Mouse (Mus musculus): ENCODE results near the gene Mark3. TPM values are rescaled to one million over a fixed set of nuclear protein-coding genes. Genes with fewer than 3 reads are reported as not detected.

Mark3 gene
- total RNA-seq, 2 experiments from 2014 or later = 48.2 to 60.7 TPM

DNA sequence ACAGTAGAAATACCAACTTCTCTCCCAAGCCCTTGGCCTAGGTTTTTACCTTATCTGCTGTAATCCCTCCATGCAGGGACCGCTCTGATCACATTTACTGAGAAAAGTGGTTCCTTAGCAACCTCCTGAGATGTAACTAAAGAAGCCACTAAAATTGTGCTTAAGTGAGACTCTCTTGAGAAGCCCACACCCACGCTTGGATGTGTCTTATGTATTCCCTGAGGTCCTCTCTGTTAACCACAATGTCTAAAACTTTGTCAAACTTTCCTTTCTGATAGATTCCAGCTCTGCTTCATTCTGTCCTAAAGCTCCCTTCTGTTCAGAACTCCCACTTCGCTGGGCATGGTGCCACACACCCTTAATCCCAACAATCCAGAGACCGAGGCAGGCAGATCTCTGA, 125.2 kb downstream of the Mark3 start:
- no peak for TF ChIP-seq CTCF (IDR thresholded peaks at IDR 0.05)

GRCm38 (mm10) chr12:111700920-111701458, 126.7 kb downstream of the Mark3 start:
- TF ChIP-seq CTCF (IDR thresholded peaks at IDR 0.05) = no peak
- intact Hi-C loops (cut with DNase I) = no loop called here
- DNase-seq = no peak
- H3K4me3 ChIP-seq = no peak overlapping the region
- H3K27ac ChIP-seq = peak overlapping the region; percentile 28

More for the DNA sequence above, 125.2 kb downstream of the Mark3 start:
- intact Hi-C loops (cut with DNase I) = loop anchor here (5.0 kb wide), 1 partner anchor 33 kb away; no protein-coding TSS in a partner anchor
- no peak overlapping the region for H3K4me3 ChIP-seq
- peak overlapping the region; percentile 6; the same call in 1 of the 2 replicates for H3K27ac ChIP-seq
- no peak for DNase-seq

DNA sequence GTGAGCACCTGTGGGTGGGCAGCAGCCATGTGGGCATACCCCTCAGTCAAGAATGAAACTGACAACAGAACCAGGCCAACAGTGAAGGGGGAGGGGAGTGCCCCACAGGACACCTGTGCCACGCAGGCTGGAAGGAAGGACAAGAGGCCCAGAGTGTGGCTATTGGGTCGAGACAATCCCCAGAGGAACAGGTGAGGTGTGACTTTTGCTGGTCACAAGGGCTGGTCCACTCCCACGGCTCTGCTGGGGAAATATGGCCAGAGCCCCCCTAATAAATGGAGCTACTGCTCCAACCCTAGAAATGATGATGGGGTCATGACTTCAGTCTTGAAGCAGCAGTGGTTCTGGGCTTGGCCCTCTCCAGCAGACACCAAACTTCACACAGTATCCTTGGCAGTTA, 129.0 kb downstream of the Mark3 start:
- Histone ChIP-seq H3K27ac (peak overlapping the region; percentile 93), H3K4me3 (no peak overlapping the region)
- DNase-seq = no peak
- intact Hi-C loops (cut with DNase I) = no loop called here
- no peak for TF ChIP-seq CTCF (IDR thresholded peaks at IDR 0.05)

DNA sequence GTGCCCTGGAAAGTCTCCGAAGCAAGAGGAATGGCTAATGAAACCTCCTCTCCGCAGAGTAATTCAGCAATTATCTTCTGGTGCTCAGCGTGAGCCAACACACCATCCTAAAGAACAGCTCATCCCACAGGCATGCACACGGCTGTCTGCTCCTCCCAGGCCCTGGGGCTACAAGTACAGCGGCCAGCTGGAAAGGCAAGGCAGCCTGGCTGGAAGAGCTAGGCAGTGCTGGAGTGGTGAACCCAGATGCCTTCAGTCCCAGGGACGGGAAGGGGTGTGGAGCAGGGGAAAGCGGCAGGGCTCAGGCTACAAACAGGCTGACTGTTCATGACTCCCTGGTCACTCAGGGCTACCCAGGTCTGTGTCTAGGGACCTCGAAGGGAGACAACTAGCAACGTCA, 130.3 kb downstream of the Mark3 start:
- intact Hi-C loops (cut with DNase I) = no loop called here
- Histone ChIP-seq H3K4me3 (peak overlapping the region; percentile 31), H3K27ac (peak overlapping the region; percentile 93)
- peak; percentile 88 for DNase-seq
- no peak for TF ChIP-seq CTCF (IDR thresholded peaks at IDR 0.05)

DNA sequence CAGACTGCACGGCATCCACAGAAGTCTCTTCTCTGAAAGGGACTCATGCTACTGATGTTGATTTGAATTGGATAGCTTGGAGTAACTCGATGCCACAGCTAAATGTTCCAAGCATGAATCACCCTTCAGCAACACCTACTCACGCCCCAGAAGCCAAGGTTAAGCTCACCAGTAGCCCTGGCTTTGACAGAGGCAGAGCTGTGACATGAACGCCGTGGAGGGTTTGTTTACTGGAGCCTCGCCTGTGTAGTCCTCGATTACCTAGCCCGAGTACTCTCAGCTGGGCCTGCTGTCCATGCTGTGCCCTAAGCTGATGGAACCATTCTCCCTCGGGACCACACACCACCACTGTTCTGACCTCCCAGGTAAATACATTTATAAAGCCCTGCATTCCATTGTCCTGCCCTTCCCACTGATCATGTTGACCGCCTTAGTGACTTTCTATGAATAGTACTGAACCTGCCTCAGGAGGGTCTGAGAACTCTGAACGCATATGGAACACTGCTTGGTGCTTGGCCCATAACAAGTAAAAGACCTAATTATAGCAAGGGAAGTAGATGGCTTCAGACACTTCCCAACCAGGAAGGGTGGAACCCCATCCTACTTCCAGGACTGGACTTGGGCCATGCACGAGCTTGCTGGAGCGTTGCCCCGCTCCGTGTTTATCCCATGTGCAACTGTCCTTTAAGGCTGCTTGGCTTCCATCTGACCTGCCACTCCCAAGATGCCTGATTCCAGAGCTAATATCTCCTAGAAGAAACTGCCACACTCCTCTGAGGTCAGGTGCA, 131.1 kb downstream of the Mark3 start:
- peak overlapping the region; percentile 31; the same call in 1 of the 2 replicates for H3K4me3 ChIP-seq
- no peak for TF ChIP-seq CTCF (IDR thresholded peaks at IDR 0.05)
- peak; percentile 89 for DNase-seq
- peak overlapping the region; percentile 93 for H3K27ac ChIP-seq
- intact Hi-C loops (cut with DNase I) = no loop called here

Other genes with a start within 250 kb of the Mark3 start
- gene Cdc42bpb, start 196.8 kb upstream of the Mark3 start, total RNA-seq (2021) = 10 to 100 TPM; 16.3 to 24.3 TPM
- not detected for gene Lbhd2, start 167.7 kb upstream of the Mark3 start, total RNA-seq (2021)
- 1 to 10 TPM in 1 of 2 experiments, under 1 TPM in 1; 0.56 to 1.5 TPM for gene Exoc3l4, start 157.5 kb upstream of the Mark3 start, total RNA-seq (2021)
- 10 to 100 TPM; 29.1 to 54.8 TPM for gene Tnfaip2, start 132.1 kb upstream of the Mark3 start, total RNA-seq (2021)
- gene Gm266, start 88.7 kb upstream of the Mark3 start, total RNA-seq (2021) = under 1 TPM; 0.20 to 0.33 TPM
- 100 to 1,000 TPM; 160 to 166 TPM for gene Eif5, start 36.5 kb upstream of the Mark3 start, total RNA-seq (2021)
- 10 to 100 TPM in 1 of 2 experiments, 1 to 10 TPM in 1; 6.7 to 10.8 TPM for gene Ckb, start 97.8 kb downstream of the Mark3 start, total RNA-seq (2021)
- 1 to 10 TPM; 3.1 to 3.8 TPM for gene Trmt61a, start 103.6 kb downstream of the Mark3 start, total RNA-seq (2021)
- 10 to 100 TPM; 14.7 to 19.2 TPM for gene Bag5, start 138.7 kb downstream of the Mark3 start, total RNA-seq (2021)
- 10 to 100 TPM; 37.4 to 46.7 TPM for gene Apopt1, start 138.7 kb downstream of the Mark3 start, total RNA-seq (2021)
- 10 to 100 TPM; 61.5 to 75.9 TPM for gene Klc1, start 184.3 kb downstream of the Mark3 start, total RNA-seq (2021)
- under 1 TPM in 1 of 2 experiments, not detected in 1; 0.47 TPM for gene Xrcc3, start 239.3 kb downstream of the Mark3 start, total RNA-seq (2021)
- gene Zfyve21, start 239.6 kb downstream of the Mark3 start, total RNA-seq (2021) = 10 to 100 TPM; 15.6 to 18.0 TPM